Mouse (Mus musculus): ENCODE measurements around the gene Mgrn1.
A peak's percentile ranks its signal among the peaks of the same experiment; 100 is the strongest.

Gene Mgrn1

GRCm38 (mm10) chr16:4885760-4886689 is at the start of gene Mgrn1:
TSS of gene Mgrn1 (plus strand) at chr16:4886249.
- peak; percentile 88 for DNase-seq (ENCODE audit: low spot score)

- DNase-seq (ENCODE audit: low spot score) = no peak
These were observed 48.4 kb upstream of the Mgrn1 start for GRCm38 (mm10) chr16:4837631-4838030.

DNA sequence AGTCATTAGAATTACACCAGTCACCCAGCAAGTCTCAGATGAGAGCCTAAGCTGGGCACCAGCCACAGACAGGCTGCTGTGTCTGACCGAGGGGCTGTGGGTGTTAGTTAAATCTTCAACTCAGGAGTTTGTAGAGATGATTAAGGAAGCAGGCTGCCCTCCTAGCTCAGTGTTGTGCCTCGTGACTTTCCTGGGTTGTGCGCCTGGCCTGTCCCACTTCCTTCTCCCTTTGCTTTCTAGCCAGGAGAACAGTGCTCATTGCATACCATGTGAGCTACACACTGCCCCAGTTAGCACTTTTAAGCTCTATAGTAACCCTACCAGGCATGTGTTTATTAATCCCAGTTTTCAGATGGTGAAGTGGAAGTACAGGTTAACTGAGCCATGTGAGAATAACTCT is 46.5 kb upstream of the Mgrn1 start:
- no peak for DNase-seq (ENCODE audit: low spot score)

DNA sequence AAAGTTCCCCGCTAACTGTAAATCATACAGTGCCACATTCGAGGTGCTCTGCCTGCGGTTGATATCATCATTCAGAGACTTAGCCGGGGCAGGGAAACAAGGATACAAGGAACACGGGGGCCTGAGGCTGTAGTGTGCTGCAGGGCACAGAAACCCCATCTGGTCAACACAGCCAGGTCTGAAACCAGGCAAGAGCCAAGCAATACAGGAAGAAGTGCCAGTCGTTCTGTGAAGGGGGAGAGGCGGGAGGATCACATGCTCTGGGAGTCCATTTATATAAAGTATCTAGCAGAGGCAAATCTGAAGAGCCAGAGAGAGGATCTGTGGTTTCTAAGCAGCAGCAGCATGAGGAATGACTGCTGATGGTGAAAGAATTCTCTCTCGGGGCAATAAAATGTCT is 45.8 kb upstream of the Mgrn1 start:
- no peak for DNase-seq (ENCODE audit: low spot score)

DNA sequence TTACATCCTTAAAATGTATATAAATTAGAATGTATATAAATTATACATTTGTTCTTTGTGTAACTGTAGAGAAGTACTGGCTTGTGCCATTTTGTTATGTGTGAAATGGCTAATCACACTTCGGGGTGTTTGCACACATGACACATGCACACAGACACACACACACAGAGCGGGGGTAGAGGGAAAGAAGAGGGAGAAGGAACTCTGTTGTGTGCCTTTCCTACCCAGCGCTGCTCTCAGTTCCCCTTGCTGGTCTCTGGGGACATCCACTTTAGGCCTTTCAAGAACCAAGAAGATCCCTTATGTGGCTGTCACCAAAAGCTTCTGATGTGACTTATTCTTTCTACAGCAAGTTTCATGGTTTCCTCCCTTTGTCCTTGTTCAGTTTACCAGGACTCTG is 39.0 kb upstream of the Mgrn1 start:
- no peak for DNase-seq (ENCODE audit: low spot score)

DNA sequence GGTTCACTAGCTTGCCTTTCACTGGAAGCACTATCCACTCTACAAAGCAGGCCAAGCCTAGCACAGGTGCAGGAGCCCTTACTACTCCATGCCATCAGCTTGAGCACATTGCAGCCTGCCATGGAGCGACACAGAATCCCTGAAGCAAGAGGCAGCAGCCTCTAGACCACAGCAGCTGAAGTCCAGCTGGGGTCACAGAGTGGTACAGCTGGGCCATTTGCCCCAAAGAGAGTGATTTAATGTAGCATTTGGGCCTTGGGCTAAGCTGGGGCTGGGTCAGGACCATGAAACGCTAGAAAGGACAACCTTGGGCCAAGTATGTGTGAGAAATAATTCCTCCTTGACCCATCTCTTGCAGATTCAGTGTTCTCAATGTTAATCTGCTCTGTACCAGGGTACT is 38.0 kb upstream of the Mgrn1 start:
- no peak for DNase-seq (ENCODE audit: low spot score)

DNA sequence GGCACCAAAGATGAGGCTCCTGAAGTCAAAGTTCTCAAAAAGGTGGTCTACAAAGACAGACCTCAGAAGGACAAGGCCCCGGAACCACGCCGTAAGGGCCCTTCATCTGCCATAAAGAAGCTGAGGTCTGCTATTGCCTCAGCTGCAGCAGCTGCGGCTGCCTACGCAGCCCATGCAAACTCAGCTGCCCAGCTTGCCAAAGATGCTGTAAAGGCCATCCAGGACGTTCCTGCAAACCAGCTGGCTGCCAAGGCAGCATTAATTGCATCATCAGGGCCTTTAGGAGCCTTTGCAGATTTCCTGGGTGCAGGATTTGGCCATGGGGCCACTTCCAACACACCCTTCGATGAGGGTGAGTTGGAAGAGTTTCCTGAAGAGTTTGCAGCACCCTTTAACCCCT is 35.7 kb upstream of the Mgrn1 start:
- no peak for DNase-seq (ENCODE audit: low spot score)

DNA sequence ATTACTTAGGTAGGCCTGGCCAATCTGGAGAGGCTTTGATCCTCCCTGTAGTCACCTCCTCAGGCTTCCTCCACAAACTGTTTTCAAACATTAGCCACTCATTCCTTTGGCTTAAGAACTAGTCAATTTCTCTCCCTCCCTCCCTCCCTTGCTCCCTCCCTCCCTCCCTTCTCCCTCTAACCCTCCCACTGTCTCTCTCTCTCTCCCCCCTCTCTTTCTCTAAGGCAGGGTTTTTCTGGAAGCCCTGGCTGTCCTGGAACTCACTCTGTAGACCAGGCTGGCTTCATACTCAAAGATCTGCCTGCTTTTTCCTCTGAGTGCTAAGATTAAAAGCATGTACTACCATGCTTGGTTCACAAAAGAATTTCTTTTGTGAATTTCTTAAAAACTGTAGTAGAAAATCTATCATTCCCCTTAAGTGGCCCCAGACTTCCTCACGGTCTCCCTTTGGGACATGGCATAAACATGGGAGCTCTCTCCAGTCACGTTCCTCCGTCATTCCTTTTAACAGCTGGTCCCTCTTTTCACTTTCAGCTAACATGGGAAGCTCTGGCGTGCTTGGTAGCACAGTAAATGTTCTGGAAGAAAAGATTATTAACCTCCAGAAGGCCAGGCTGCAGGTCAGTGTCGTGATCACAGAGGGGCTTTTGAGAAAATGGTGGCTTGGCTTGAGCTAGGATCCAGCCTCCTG is 35.0 kb upstream of the Mgrn1 start:
- no peak for DNase-seq (ENCODE audit: low spot score)

DNA sequence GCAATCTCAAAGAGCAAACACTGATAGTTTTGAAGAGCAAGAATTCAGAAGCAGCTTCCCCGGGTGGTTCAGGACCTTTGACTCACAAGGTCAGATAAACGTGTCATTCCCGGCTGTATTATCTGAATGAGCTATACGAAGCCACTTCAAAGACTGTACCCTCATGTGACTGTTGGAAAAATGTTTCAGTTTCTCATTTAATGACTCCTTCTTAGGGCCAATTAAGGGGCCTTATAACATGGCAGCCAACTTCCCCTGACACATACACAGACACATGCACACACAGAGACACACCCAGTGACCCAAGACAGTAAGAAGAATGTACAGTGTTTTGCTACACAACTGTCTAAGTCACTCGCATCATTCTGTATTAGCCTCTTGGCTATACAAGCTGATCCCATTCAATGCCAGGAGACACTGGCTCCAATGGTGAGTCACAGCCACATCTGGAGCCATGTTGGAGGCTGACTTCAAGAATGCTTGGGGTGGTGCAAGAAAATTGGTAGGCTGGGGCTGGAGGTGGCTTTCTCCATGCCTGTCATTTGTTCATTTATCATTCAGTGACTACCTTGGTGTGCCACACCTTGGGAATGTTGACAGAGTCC is 30.9 kb upstream of the Mgrn1 start:
- DNase-seq (ENCODE audit: low spot score) = no peak

DNA sequence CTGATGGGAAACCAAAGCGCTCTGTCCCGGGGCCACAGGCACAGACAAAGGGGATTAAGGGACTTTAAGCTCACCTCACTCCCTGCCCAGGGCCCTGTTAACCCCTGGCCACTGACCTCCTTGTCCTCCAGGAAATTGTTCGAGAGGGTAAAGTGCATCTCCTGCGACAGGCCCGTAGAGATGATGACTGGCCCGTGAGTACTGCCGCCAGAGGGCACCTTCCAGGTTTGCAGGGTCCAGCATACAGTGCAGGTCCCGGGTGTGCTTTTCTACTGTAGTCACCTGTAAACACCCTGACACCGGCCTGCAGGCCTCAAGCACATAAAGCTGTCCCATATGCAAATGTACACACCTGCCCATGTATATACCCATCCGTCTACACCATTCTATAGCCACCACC is 24.7 kb upstream of the Mgrn1 start:
- no peak for DNase-seq (ENCODE audit: low spot score)

GRCm38 (mm10) chr16:4862863-4863483 is 23.1 kb upstream of the Mgrn1 start:
- DNase-seq (ENCODE audit: low spot score) = peak; percentile 62

DNA sequence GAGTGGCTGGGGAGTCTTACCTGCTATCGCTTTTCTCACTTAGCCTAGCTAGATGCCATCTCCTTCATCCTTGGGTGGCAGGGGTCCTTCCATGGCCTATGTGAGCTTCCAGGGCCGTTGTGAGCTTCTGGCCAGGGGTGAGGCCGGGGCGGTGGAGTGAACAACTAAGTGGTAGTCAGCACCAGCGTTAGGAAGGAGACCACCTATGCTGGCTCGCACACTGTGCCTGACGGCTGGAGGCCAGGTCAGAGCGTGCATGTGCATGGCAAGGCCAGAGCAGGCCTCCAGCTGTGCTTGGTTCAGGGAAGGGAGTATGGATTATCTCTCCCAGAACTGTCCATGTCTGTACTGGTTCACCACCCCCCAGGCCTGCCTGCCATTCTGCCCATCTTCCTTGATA is 22.3 kb upstream of the Mgrn1 start:
- no peak for DNase-seq (ENCODE audit: low spot score)

DNA sequence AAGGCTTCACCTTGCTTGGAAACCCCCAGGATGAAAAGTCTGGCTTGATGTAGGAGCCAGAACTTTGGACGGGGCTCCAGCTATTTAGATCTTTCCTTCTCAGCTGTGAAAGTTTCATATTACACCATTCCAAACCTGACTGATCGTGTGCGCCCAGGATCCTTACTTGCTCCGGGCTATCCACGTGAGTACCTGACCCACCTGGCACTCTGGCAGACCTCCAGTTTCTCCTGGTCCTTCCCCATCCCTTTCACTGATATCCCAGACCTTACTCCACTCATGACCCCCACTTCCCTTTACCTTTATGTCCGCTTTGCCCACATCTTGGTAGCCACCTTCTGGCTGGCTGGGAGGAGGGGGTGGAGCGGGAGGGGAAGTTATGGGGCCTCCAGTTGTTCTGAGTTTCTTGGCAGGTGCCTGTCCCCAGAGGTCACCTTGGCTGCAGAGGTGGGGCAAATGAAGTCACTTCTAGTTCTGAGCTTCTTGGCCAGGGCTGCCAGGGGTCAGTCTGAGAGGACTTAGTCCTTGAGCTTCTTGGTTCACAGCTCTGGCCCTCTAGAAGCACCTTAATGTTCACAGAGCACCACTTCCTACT is 19.9 kb upstream of the Mgrn1 start:
- DNase-seq (ENCODE audit: low spot score) = no peak

GRCm38 (mm10) chr16:4870490-4870889 is 15.6 kb upstream of the Mgrn1 start:
- no peak for DNase-seq (ENCODE audit: low spot score)

GRCm38 (mm10) chr16:4871926-4872325 is 14.1 kb upstream of the Mgrn1 start:
- DNase-seq (ENCODE audit: low spot score) = no peak

- no peak for DNase-seq (ENCODE audit: low spot score)
These were observed 10.6 kb upstream of the Mgrn1 start for GRCm38 (mm10) chr16:4875198-4876032.

DNA sequence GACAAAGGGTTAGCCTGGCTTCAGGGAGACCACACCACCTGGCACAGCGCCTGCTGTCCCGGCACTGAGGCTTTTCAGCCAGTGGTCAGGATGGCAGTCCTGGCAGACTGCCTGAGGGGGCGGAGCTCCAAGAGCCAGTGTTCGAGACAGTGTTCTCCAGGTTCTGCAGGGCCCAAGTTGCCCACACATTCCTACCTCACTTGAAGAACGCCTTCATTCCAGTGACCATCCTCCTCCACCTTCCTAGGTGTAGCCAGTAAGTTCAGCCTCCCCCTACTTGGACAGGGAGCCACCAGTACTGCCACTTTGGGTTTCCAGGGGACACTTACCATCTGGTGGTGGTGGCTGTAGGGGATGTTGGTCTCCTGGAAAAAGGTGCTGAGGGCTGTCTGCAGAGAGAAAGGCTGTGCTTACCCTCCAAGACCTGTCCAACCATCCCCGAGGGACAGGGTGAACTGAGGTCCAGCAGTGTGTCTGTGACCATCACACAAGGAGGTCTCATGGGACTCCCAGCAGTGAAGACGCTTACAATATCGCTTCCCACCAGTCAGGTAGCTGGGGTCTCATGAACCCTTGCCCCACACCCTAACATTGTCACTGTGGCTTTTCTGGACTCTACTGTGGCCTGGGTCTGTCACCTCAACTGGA is 9.9 kb upstream of the Mgrn1 start:
- peak; percentile 49 for DNase-seq (ENCODE audit: low spot score)

DNA sequence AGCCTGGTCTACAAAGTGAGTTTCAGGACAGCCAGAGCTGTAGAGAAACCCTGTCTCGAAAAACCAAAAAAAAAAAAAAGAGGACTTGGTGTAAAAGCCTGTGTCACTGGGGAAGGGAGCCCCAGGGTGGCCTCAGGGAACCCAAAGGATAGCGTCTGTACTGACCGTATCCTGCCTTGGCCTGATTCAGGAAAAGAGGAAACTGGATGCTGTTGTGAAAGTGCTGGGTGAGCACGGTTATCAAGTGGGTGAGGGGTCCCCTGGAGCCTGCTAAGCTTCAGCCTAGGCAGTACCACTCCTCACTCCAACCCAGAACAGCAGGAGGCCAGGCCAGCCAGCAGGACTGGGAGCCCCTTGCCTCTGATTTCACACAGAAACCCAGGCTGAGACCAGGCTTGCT is 8.9 kb upstream of the Mgrn1 start:
- DNase-seq (ENCODE audit: low spot score) = no peak

DNA sequence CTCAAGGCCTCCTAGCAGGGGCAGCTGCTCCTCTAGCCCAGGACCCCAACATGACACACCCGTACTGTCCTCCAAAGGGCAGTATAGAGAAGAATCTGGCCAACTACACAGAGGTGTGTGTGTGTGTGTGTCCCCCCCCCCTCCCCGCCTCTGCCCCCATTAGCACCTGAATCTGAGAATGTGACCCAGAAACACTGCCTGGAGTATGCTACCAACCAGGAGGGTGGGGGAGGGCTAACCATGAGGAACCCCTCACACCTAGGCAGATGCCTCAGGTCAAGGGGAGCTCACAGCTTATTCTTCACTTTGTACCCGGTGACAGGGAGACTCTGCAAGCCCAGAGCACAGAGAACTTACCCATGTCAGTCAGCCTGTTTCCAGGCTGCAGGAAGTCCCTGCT is 8.3 kb upstream of the Mgrn1 start:
- DNase-seq (ENCODE audit: low spot score) = no peak

GRCm38 (mm10) chr16:4878192-4878885 is 7.7 kb upstream of the Mgrn1 start:
- no peak for DNase-seq (ENCODE audit: low spot score)

Data from testis, postnatal 14 days (tissue).